Mouse (Mus musculus) megakaryocyte, embryonic 14.5 days (primary cell): ENCODE results near the gene Idh3g. TPM values are rescaled to one million over a fixed set of nuclear protein-coding genes. Genes with fewer than 3 reads are reported as not detected.

Source experiments
- H3K27me3 ChIP-seq: replicated peaks from 2 replicates; pipeline ENCODE3; 2012; ENCODE audit warnings: inconsistent platforms
- H3K36me3 ChIP-seq: replicated peaks from 2 replicates; pipeline ENCODE3; 2012; ENCODE audit warnings: low read length, inconsistent platforms, mixed read lengths
- H3K4me1 ChIP-seq: 2 replicates; pipeline ENCODE4 v1.6.1; 2012; ENCODE audit warnings: inconsistent platforms
- H3K4me3 ChIP-seq: replicated peaks from 2 replicates; pipeline ENCODE3; 2012; ENCODE audit warnings: moderate library complexity, mild to moderate bottlenecking, inconsistent platforms
- H3K9me3 ChIP-seq: 2 replicates; pipeline ENCODE4 v1.6.1; 2012; ENCODE audit warnings: inconsistent platforms
- FLI1 ChIP-seq: IDR thresholded peaks from 2 replicates; pipeline ENCODE4 v1.6.1; 2012; ENCODE audit warnings: low read length, inconsistent platforms, mixed read lengths
- GATA1 ChIP-seq: IDR thresholded peaks from 3 replicates; pipeline ENCODE4 v1.6.1; 2012; ENCODE audit warnings: mixed read lengths, low read length, inconsistent platforms, borderline replicate concordance
- polyA plus RNA-seq: library from polyadenylated mRNA; stranded (reverse); fragments of >175 nt; gene quantifications from 2 replicates; pipeline ENCODE4 v1.2.3, GENCODE M21; 2012; ENCODE audit warnings: low replicate concordance; ENCODE audit not compliant: insufficient read depth

Gene Idh3g
- polyA plus RNA-seq, 1 experiment: 20.7 TPM

- Histone ChIP-seq H3K4me3 (no peak overlapping the region), H3K9me3 (no peaks in the 10 kb centered on the region)
Measured at GRCm38 (mm10) chrX:73793505-73793904, 6.8 kb upstream of the Idh3g start.

GRCm38 (mm10) chrX:73793039-73793438 is 6.3 kb upstream of the Idh3g start:
- Histone ChIP-seq H3K4me3 (no peak overlapping the region), H3K36me3 (peaks cover 56% of the 10 kb centered on the region), H3K27me3 (peaks cover 38% of the 10 kb centered on the region), H3K9me3 (no peaks in the 10 kb centered on the region), H3K4me1 (peaks cover 20% of the 10 kb centered on the region)
- TF ChIP-seq GATA1 (no peak), FLI1 (no peak)

More at GRCm38 (mm10) chrX:73793505-73793904, 6.8 kb upstream of the Idh3g start:
- H3K36me3 ChIP-seq: peaks cover 54% of the 10 kb centered on the region
- H3K27me3 ChIP-seq: peaks cover 40% of the 10 kb centered on the region
- H3K4me1 ChIP-seq: peaks cover 21% of the 10 kb centered on the region
- TF ChIP-seq FLI1: no peak
- TF ChIP-seq GATA1: no peak

GRCm38 (mm10) chrX:73788501-73788900 is 1.8 kb upstream of the Idh3g start:
- Histone ChIP-seq H3K27me3 (peaks cover 31% of the 10 kb centered on the region), H3K4me3 (peak overlapping the region; percentile 93), H3K9me3 (peaks cover 10% of the 10 kb centered on the region; the same call in 1 of the 2 replicates), H3K4me1 (peaks cover 38% of the 10 kb centered on the region), H3K36me3 (peaks cover 50% of the 10 kb centered on the region)
- TF ChIP-seq FLI1 (no peak), GATA1 (no peak)

- Histone ChIP-seq H3K4me3 (peak overlapping the region; percentile 93), H3K27me3 (peaks cover 32% of the 10 kb centered on the region), H3K9me3 (peaks cover 10% of the 10 kb centered on the region; the same call in 1 of the 2 replicates), H3K36me3 (peaks cover 57% of the 10 kb centered on the region), H3K4me1 (peaks cover 42% of the 10 kb centered on the region)
- TF ChIP-seq GATA1: no peak
- TF ChIP-seq FLI1: no peak
Measured at GRCm38 (mm10) chrX:73787225-73787558, 495 bp upstream of the Idh3g start.

- TF ChIP-seq GATA1 (no peak), FLI1 (no peak)
- H3K9me3 ChIP-seq: peaks cover 10% of the 10 kb centered on the region; the same call in 1 of the 2 replicates
- H3K27me3 ChIP-seq: peaks cover 33% of the 10 kb centered on the region
- H3K36me3 ChIP-seq: peaks cover 58% of the 10 kb centered on the region
- H3K4me1 ChIP-seq: peaks cover 42% of the 10 kb centered on the region
- peak overlapping the region; percentile 93 for H3K4me3 ChIP-seq
Measured at GRCm38 (mm10) chrX:73785666-73786065, 1.0 kb downstream of the Idh3g start.

GRCm38 (mm10) chrX:73782227-73782626 is 4.5 kb downstream of the Idh3g start:
- H3K27me3 ChIP-seq: peaks cover 29% of the 10 kb centered on the region
- TF ChIP-seq GATA1 (no peak), FLI1 (no peak)
- peaks cover 8% of the 10 kb centered on the region; the same call in 1 of the 2 replicates for H3K9me3 ChIP-seq
- peaks cover 70% of the 10 kb centered on the region for H3K36me3 ChIP-seq
- peaks cover 20% of the 10 kb centered on the region for H3K4me1 ChIP-seq
- no peak overlapping the region for H3K4me3 ChIP-seq

GRCm38 (mm10) chrX:73774802-73775483 is 11.8 kb downstream of the Idh3g start:
- Histone ChIP-seq H3K27me3 (peaks cover 31% of the 10 kb centered on the region), H3K4me1 (peaks cover 13% of the 10 kb centered on the region), H3K36me3 (peaks cover 74% of the 10 kb centered on the region), H3K4me3 (no peak overlapping the region), H3K9me3 (no peaks in the 10 kb centered on the region)
- TF ChIP-seq GATA1 (no peak), FLI1 (no peak)

- H3K9me3 ChIP-seq: no peaks in the 10 kb centered on the region
- TF ChIP-seq FLI1: no peak
- no peak for TF ChIP-seq GATA1
Measured at GRCm38 (mm10) chrX:73774168-73774760, 12.4 kb downstream of the Idh3g start, which contains the start of gene Srpk3. Srpk3 (plus strand) TSS chrX:73774405.

GRCm38 (mm10) chrX:73767267-73767666 is 19.4 kb downstream of the Idh3g start:
- H3K36me3 ChIP-seq: peaks cover 41% of the 10 kb centered on the region
- peaks cover 40% of the 10 kb centered on the region for H3K27me3 ChIP-seq
- no peak for TF ChIP-seq GATA1
- no peak for TF ChIP-seq FLI1
- H3K4me3 ChIP-seq: no peak overlapping the region
- no peaks in the 10 kb centered on the region for H3K9me3 ChIP-seq
- H3K4me1 ChIP-seq: peaks cover 61% of the 10 kb centered on the region

More at GRCm38 (mm10) chrX:73774168-73774760, 12.4 kb downstream of the Idh3g start, which contains the start of gene Srpk3:
- Histone ChIP-seq H3K4me3 (no peak within 1 kb of the TSS), H3K27me3 (peaks cover 33% of the 10 kb centered on the region), H3K36me3 (peaks cover 73% of the 10 kb centered on the region), H3K4me1 (peaks cover 19% of the 10 kb centered on the region)

GRCm38 (mm10) chrX:73765311-73765710 is 21.4 kb downstream of the Idh3g start:
- TF ChIP-seq FLI1: no peak
- Histone ChIP-seq H3K27me3 (peaks cover 44% of the 10 kb centered on the region), H3K4me3 (peak overlapping the region; percentile 75)

More at GRCm38 (mm10) chrX:73765311-73765710, 21.4 kb downstream of the Idh3g start:
- H3K36me3 ChIP-seq: peaks cover 25% of the 10 kb centered on the region
- no peaks in the 10 kb centered on the region for H3K9me3 ChIP-seq
- peaks cover 64% of the 10 kb centered on the region for H3K4me1 ChIP-seq
